In genomic region chr3:27783926-27784325, GRCm38 (mm10) we compare ENCODE assay signal across 24 mouse cellular contexts.
DNase-seq lines count a peak whose midpoint lies in the region; ATAC-seq and TF ChIP-seq lines count a peak whose summit lies in the region.
"Had no signal": no experiment of that assay in that cellular context is flagged by ENCODE, and none has a peak within 500 bp of the region (broad histone marks: within the 10 kb centered on the region; RNA-seq: fewer than 3 reads in every experiment).

No protein-coding gene starts in this region.

- no peak overlapping the region for H3K4me3 ChIP-seq in forebrain, embryonic 16.5 days (replicated peaks; ENCODE audit: low read length)
- H3K4me3 ChIP-seq in forebrain, embryonic 13.5 days, result no peak overlapping the region
- H3K4me3 ChIP-seq in hindbrain, embryonic 15.5 days, result no peak overlapping the region
- no peak overlapping the region for H3K4me3 ChIP-seq in hindbrain, embryonic 14.5 days (replicated peaks; ENCODE audit: low read length)
- no peak overlapping the region for H3K4me3 ChIP-seq in midbrain, postnatal 0 days (ENCODE audit: low read depth, low read length)
- no peak overlapping the region for H3K4me3 ChIP-seq in midbrain, embryonic 15.5 days
- H3K4me3 ChIP-seq: embryonic facial prominence, embryonic 12.5 days; erythroblast, embryonic 14.5 days; heart, adult 2 months; heart, embryonic 10.5 days; heart, embryonic 13.5 days; hindbrain, embryonic 12.5 days had no signal

- no peak for TF ChIP-seq CTCF in midbrain, postnatal 0 days (IDR thresholded peaks at IDR 0.05)

- no peak overlapping the region for H3K27ac ChIP-seq in forebrain, embryonic 16.5 days (ENCODE audit: low read length)
- no peak overlapping the region for H3K27ac ChIP-seq in forebrain, embryonic 13.5 days
- H3K27ac ChIP-seq in hindbrain, embryonic 15.5 days (replicated peaks), result 0 out of 2 replicates have a peak overlapping the region, but pooled peaks have one; percentile 62
- no peak overlapping the region for H3K27ac ChIP-seq in hindbrain, embryonic 14.5 days
- no peak overlapping the region for H3K27ac ChIP-seq in midbrain, postnatal 0 days (ENCODE audit: low read depth, low read length)
- H3K27ac ChIP-seq in midbrain, embryonic 15.5 days, result no peak overlapping the region
- H3K27ac ChIP-seq: embryonic facial prominence, embryonic 12.5 days; heart, adult 2 months; heart, embryonic 10.5 days; heart, embryonic 13.5 days; hindbrain, embryonic 12.5 days; hindbrain, postnatal 0 days had no signal

- H3K4me2 ChIP-seq in forebrain, embryonic 16.5 days (ENCODE audit: low read length), result no peak overlapping the region
- H3K4me2 ChIP-seq in forebrain, embryonic 13.5 days, result no peak overlapping the region
- no peak overlapping the region for H3K4me2 ChIP-seq in hindbrain, embryonic 15.5 days
- H3K4me2 ChIP-seq in hindbrain, embryonic 14.5 days (replicated peaks), result no peak overlapping the region
- H3K4me2 ChIP-seq in midbrain, postnatal 0 days (ENCODE audit: low read depth, low read length, poor library complexity, severe bottlenecking), result no peak overlapping the region
- H3K4me2 ChIP-seq in midbrain, embryonic 15.5 days, result no peak overlapping the region
- H3K4me2 ChIP-seq: embryonic facial prominence, embryonic 12.5 days; heart, embryonic 13.5 days; hindbrain, embryonic 12.5 days had no signal

- WGBS in forebrain, embryonic 16.5 days, result 41% methylated on average over 2 of the region's 2 CpGs
- WGBS in forebrain, embryonic 13.5 days, result 43% methylated on average over 2 of the region's 2 CpGs
- WGBS in hindbrain, embryonic 15.5 days, result 56% methylated on average over 2 of the region's 2 CpGs
- 57% methylated on average over 2 of the region's 2 CpGs for WGBS in hindbrain, embryonic 14.5 days
- 46% methylated on average over 2 of the region's 2 CpGs for WGBS in midbrain, postnatal 0 days
- 50% methylated on average over 2 of the region's 2 CpGs for WGBS in midbrain, embryonic 15.5 days

- no peak overlapping the region for H3K9ac ChIP-seq in forebrain, embryonic 16.5 days (replicated peaks; ENCODE audit: low read depth, low read length)
- H3K9ac ChIP-seq in forebrain, embryonic 13.5 days, result no peak overlapping the region
- no peak overlapping the region for H3K9ac ChIP-seq in hindbrain, embryonic 15.5 days
- no peak overlapping the region for H3K9ac ChIP-seq in hindbrain, embryonic 14.5 days
- H3K9ac ChIP-seq in midbrain, postnatal 0 days (replicated peaks; ENCODE audit: low read length, poor library complexity, severe bottlenecking), result no peak overlapping the region
- H3K9ac ChIP-seq in midbrain, embryonic 15.5 days, result no peak overlapping the region
- H3K9ac ChIP-seq: embryonic facial prominence, embryonic 12.5 days; heart, embryonic 13.5 days; hindbrain, embryonic 12.5 days had no signal

- H3K9me3 ChIP-seq in forebrain, embryonic 16.5 days (ENCODE audit: control insufficient read depth, low read length), result no peaks in the 10 kb centered on the region
- H3K9me3 ChIP-seq in forebrain, embryonic 13.5 days (replicated peaks), result no peaks in the 10 kb centered on the region
- H3K9me3 ChIP-seq in hindbrain, embryonic 15.5 days, result no peaks in the 10 kb centered on the region
- no peaks in the 10 kb centered on the region for H3K9me3 ChIP-seq in hindbrain, embryonic 14.5 days (ENCODE audit: control insufficient read depth, low read length)
- H3K9me3 ChIP-seq in midbrain, postnatal 0 days (ENCODE audit: low read length), result no peaks in the 10 kb centered on the region
- H3K9me3 ChIP-seq in midbrain, embryonic 15.5 days, result no peaks in the 10 kb centered on the region
- H3K9me3 ChIP-seq: embryonic facial prominence, embryonic 12.5 days; heart, embryonic 10.5 days; heart, embryonic 13.5 days; hindbrain, embryonic 12.5 days had no signal

- no peaks in the 10 kb centered on the region for H3K27me3 ChIP-seq in forebrain, embryonic 16.5 days (replicated peaks; ENCODE audit: control insufficient read depth, insufficient read depth, low read length)
- H3K27me3 ChIP-seq in forebrain, embryonic 13.5 days, result no peaks in the 10 kb centered on the region
- H3K27me3 ChIP-seq in hindbrain, embryonic 15.5 days, result no peaks in the 10 kb centered on the region
- H3K27me3 ChIP-seq in hindbrain, embryonic 14.5 days (ENCODE audit: control insufficient read depth, insufficient read depth, low read length), result no peaks in the 10 kb centered on the region
- H3K27me3 ChIP-seq in midbrain, postnatal 0 days (ENCODE audit: insufficient read depth, low read length), result no peaks in the 10 kb centered on the region
- H3K27me3 ChIP-seq in midbrain, embryonic 15.5 days (replicated peaks), result no peaks in the 10 kb centered on the region
- H3K27me3 ChIP-seq: embryonic facial prominence, embryonic 12.5 days; heart, embryonic 13.5 days; hindbrain, embryonic 12.5 days had no signal

- peaks cover 15% of the 10 kb centered on the region for H3K4me1 ChIP-seq in forebrain, embryonic 16.5 days (replicated peaks; ENCODE audit: control insufficient read depth, insufficient read depth, low read length)
- H3K4me1 ChIP-seq in forebrain, embryonic 13.5 days, result peaks cover 37% of the 10 kb centered on the region
- peaks cover 24% of the 10 kb centered on the region for H3K4me1 ChIP-seq in hindbrain, embryonic 15.5 days (replicated peaks)
- 0 out of 2 replicates have a peak, but pooled peaks cover 12% of the 10 kb centered on the region for H3K4me1 ChIP-seq in hindbrain, embryonic 14.5 days (replicated peaks; ENCODE audit: control insufficient read depth, insufficient read depth, low read length)
- H3K4me1 ChIP-seq in midbrain, postnatal 0 days (ENCODE audit: insufficient read depth, low read length), result peaks cover 3% of the 10 kb centered on the region; the same call in 1 of the 2 replicates
- peaks cover 31% of the 10 kb centered on the region for H3K4me1 ChIP-seq in midbrain, embryonic 15.5 days

- DNase-seq in hindbrain, embryonic 14.5 days (ENCODE audit: low spot score), result no peak
- DNase-seq in midbrain, postnatal 0 days (ENCODE audit: low spot score), result peak; percentile 21
- DNase-seq in kidney, postnatal 4 days, result no peak
- DNase-seq: adrenal gland, adult 2 months; adrenal gland, postnatal 14 days; cerebellum, adult 18-20 months; cerebellum, adult 9-10 months; cerebellum, postnatal 14 days; gastrocnemius, postnatal 25 days; heart, adult 2 months; kidney, adult 18-20 months had no signal

- ATAC-seq in forebrain, embryonic 16.5 days, result 0 out of 2 replicates have a peak, but pooled peaks have one; percentile 57
- ATAC-seq in forebrain, embryonic 13.5 days, result no peak
- ATAC-seq in hindbrain, embryonic 15.5 days (ENCODE audit: low FRiP score, low read depth), result no peak
- ATAC-seq in hindbrain, embryonic 14.5 days (ENCODE audit: low FRiP score), result no peak
- no peak for ATAC-seq in midbrain, postnatal 0 days (ENCODE audit: low FRiP score)
- no peak for ATAC-seq in midbrain, embryonic 15.5 days (replicated peaks)
- ATAC-seq: CD4-positive, CD25-positive, alpha-beta regulatory T cell, adult 4 months; hindbrain, postnatal 0 days; inflammation-experienced regulatory T-cells, adult 6 months; intestine, embryonic 16.5 days had no signal

- no peaks in the 10 kb centered on the region for H3K36me3 ChIP-seq in forebrain, embryonic 16.5 days (ENCODE audit: control insufficient read depth, insufficient read depth)
- H3K36me3 ChIP-seq in forebrain, embryonic 13.5 days (ENCODE audit: poor library complexity, severe bottlenecking), result no peaks in the 10 kb centered on the region
- no peaks in the 10 kb centered on the region for H3K36me3 ChIP-seq in hindbrain, embryonic 15.5 days
- H3K36me3 ChIP-seq in hindbrain, embryonic 14.5 days (replicated peaks; ENCODE audit: control insufficient read depth, insufficient read depth), result no peaks in the 10 kb centered on the region
- no peaks in the 10 kb centered on the region for H3K36me3 ChIP-seq in midbrain, postnatal 0 days (ENCODE audit: insufficient read depth, low read length)
- H3K36me3 ChIP-seq in midbrain, embryonic 15.5 days (replicated peaks), result no peaks in the 10 kb centered on the region
- H3K36me3 ChIP-seq: embryonic facial prominence, embryonic 12.5 days; heart, embryonic 10.5 days; heart, embryonic 13.5 days; hindbrain, embryonic 12.5 days had no signal
